Mouse (Mus musculus) bone marrow macrophage, adult 2 months (primary cell): ENCODE data around the gene C1ra.
"Not testable (repeated sequence)": the region's sequence is repeated elsewhere in the genome, so short reads cannot be mapped to it uniquely, and the experiment has no call there.

Experiments
- CTCF ChIP-seq: IDR thresholded peaks from 2 replicates; pipeline ENCODE4 v1.5.1; 2012; ENCODE audit warnings: low read depth, mild to moderate bottlenecking, low read length, moderate library complexity
- POLR2A ChIP-seq: IDR thresholded peaks from 2 replicates; pipeline ENCODE4 v1.6.1; 2012; ENCODE audit warnings: mild to moderate bottlenecking, low read depth, low read length, borderline replicate concordance

DNA sequence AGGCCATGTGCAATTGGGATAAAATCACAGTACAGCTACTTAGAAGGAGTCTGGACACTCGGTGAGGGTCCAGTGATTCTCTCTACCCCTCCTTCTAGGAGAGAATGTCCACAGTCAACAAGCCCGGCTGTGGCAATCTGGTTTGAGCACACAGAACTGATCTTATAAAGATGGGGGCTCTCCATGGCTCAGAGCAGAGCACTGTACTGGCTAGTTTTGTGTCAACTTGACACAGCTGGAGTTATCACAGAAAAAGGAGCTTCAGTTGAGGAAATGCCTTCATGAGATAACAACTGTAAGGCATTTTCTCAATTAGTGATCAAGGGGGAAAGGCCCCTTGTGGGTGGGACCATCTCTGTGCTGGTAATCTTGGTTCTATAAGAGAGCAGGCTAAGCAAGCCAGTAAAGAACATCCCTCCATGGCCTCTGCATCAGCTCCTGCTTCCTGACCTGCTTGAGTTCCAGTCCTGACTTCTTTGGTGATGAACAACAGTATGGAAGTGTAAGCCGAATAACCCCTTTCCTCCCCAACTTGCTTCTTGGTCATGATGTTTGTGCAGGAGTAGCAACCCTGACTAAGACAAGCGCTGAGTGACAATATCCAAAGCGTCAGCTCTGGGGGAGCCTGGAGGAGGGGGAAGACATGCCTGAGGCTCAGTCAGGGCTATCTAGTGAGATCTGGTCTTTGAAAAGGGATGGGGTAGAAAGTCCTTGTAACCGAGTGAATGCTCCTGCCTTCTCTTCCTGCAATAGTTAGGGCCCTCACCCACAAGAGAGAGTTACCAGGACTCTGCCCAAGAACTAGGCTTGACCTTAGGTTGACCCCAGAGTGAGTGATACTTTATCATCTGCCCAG lies 40.2 kb upstream of the C1ra start:
- TF ChIP-seq CTCF, POLR2A: not testable (repeated sequence)
